Mouse (Mus musculus): ENCODE measurements around the gene Mup20.
"Not testable (repeated sequence)": the region's sequence is repeated elsewhere in the genome, so short reads cannot be mapped to it uniquely, and the experiment has no call there.

Mup20 gene

DNA sequence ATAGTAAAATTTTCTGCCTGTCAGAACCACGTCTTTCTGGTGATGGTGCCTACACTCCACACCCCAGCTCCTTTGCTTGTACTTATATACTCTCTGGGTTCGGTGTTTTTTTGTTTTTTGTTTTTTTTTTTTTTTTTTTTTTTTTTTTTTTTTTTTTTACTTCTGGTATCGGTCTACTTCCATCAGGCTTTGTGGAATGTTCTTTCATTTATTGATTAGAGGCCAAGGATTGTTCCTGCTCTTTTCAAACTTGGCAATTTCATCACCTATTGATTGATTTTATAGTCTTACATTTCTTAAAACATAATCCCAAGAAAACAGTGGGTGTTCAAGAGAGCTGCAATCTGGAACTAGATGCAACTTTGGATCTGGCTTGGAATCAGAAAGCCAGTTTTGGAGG, at the start of gene Mup20:
TSS of gene Mup20 (minus strand) at position 101 of the 400 bp plus-strand sequence.
- DNase-seq = not testable (repeated sequence)

DNA sequence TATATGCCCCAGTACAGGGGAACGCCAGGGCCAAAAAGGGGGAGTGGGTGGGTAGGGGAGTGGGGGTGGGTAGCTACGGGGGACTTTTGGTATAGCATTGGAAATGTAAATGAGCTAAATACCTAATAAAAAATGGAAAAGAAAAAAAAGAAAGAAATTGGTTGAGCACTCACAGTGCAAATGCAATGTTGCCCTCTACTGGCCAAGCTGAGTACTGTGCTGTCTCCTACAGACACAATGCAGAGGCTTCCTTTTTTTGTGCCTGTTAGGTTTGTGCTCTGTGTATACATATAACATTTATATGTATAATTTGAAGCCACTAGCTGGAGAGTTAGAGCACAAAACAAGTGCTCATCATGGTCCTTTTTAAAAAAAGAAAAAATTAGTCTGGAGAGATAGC, 49.4 kb upstream of the Mup20 start:
- DNase-seq = peak; percentile 50

DNA sequence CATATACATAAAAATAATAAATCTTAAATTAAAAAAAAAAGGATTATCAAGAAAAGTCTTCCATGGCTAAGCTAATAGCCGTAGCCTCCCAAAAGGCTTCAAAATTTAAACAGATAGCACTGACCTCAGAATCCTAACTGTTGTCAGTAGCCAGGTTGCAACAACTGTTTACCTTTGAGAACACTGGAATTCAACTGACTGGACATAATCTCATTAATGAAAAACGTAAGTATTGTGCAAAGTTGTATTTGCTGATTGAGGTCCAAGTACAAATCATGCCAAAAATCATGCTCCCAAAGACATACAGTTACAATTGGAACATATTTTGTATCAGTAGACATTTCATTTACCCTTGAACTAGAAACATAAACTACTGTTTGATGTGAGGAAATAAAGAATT, 34.0 kb upstream of the Mup20 start:
- no peak for DNase-seq

DNA sequence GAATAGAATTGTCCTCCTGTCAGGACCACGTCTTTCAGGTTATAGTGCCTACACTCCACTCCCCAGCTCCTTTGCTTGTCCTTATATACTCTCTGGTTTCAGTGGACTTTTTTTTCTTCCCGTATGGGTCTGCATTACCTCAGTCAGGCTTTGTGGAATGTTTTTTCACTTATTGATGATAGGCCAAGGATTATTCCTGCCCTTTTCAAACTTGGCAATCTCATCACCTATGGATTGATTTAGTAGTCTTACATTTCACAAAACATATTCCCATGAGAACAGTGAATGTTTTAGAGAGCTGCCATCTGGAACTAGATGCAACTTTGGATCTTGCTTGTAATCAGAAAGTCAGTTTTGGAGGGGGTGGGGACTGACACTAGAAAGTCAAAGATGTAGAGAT, 33.3 kb upstream of the Mup20 start, which contains the start of gene Mup3:
TSS of gene Mup3 (minus strand) at position 102 of the 400 bp plus-strand sequence.
- no peak for DNase-seq

DNA sequence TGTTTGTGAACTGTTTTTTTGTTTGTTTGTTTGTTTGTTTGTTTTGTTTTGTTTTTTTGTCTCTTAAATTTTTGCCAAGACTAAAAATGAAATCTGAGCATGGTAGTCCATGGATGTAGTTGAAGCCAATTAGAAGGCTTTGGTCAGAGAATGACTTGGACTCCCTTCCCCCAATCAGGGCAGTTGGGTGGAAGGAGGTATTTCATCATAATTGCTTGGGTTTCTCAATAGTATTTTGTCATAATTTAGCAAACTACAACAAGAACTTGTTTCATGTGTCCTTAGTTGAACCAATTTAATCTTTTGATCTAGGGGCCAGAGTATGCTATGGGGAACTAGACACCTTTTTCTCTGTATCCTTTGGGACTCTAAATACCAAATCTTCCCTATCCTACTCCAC, 28.8 kb upstream of the Mup20 start:
- DNase-seq = no peak

DNA sequence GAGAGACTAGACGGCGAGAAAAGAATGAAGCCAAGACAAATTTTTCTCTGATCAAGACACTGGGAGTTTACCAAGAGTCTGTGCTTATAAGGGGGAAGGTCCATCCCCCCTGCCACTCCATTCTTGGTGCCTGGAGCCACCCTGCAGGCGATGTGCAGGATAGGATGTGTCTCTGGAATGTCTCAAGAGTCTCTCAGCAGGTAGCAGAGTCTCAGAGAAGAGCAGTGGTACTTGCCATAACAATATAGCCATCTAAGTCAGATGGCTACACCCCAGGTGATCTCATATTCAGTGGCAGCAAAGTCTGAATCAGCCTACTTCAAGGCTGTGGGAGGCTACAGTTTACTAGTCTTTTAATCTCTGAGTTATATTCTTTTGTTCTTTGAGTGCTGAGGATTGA, 21.2 kb upstream of the Mup20 start:
- DNase-seq = no peak

DNA sequence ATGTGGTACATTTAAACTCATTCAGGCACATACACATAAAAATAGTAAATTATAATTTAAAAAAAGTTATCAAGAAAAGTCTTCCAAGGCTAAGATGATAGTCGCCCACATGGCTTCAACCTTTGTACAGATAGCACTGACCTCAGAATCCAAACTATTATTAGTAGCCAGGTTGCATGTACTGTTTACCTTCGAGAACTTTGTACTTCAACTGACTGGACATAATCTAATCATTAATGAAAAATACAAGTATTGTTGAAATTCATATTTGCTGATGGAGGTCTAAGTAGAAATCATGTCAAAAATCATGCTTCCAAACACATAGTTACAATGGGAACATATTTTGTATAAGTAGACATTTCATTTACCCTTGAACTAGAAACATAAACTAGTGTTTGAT, 822 bp upstream of the Mup20 start:
- DNase-seq = not testable (repeated sequence)

DNA sequence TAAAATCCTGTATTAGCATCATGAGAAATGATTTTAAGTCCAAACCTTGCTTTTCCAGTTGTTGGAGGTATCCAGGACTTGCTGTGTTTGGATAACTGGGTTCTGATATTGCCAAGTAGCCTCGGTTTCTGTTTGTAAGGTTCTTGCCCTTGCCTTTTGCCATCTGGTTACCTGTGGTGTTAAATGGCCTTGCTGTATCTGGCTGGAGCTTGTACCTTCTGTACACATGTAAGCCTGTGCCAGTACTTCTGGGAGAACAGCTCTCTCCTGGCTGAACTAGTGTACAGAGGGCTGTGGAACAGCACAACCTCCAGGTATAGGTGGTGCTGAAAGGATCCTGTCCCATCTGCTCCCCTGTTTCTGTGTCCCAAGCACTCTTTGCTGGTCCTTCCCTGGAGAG, 27.7 kb downstream of the Mup20 start:
- no peak for DNase-seq

DNA sequence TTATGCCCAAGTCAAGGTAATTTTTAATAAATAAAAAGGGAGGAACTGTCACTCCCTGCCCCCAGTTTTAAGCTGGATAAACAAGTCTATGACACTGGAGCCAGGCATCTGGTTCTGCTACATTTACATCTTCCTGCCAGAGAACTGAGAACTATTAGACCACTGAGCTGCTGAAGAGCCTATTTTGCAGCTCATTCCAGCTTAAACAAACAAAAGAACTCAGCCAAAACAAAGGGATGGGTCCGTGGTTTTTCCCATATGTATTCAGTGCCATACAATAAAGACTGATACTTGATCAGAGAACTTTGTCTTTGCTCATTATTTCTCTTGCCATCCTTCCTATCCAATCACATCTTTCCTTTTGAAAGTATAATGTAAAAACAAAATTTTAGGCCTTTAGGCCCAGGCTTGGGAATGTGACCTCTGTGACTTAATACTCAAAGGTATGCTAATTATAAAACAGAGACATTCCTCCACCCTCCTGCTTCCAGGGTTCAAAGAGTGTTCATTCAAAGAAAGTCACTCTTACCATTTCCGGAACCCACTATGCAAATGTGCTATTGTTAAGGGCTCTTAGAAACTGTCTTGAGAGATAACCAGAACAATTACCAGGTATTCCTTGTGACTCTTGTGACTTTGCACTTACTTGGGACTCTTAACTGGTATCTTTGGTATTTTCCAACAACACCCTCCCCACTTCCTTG, 29.6 kb downstream of the Mup20 start:
- DNase-seq = no peak

DNA sequence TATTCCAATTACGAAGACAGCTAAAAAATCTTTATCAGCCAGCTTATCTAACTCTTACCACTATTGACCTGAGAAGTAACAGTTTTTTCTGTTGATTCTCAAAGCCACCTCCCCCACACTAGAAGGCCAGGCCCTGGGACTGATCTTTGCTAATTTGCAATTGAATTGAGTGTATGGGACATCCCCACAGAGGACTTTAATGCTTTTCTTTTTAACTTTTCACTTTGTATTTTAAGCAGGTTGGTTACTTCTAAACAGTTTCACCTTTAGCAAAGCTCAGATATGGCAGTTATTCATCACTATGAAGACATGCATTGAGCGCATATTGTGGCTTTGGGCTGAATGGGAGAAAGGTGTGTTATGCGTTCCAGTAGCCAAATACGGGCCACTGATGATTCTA, 30.3 kb downstream of the Mup20 start:
- DNase-seq = no peak

DNA sequence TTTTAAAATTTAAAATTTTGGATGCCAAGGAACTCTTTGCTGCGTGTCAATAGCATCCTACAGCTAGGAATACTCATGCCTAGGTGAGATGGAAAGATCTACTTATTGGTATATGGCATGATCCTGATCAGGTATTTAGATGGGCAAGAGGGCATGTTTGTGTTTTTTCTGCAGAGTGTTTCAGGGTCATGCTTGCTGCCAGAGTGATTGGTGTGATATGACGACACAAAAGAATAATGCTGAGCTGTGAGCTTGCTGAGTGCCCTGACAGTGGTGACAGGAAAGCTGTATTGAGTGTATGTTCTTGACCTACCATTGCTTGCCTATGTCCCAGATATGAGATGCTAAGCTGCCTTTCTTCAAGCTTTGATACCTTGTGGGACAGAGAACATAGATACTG, 30.8 kb downstream of the Mup20 start:
- DNase-seq = no peak

DNA sequence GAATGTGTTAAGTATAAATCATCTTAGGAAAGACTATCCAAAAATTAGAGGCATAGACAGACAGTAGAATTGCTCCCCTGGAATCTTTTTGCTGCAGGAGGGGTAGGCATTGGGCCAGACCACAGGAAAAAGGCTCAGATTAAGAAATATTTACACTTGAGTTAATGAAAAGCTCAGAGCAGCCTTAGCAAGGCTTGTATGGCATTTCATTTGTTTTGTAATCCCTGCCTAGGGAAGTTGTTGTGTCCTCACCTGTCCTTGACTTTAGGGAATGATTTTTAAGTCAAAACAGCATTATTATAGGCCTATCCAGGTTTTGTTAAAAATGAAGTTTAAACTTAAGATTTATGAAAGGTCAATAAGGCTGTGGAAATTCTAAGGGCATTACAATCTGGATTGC, 33.4 kb downstream of the Mup20 start:
- DNase-seq = not testable (repeated sequence)

Data from right cerebral cortex, postnatal 14 days (tissue).